Mouse (Mus musculus) lung, embryonic 14.5 days (tissue): ENCODE results near the gene Rab6b. TPM values are rescaled to one million over a fixed set of nuclear protein-coding genes. Genes with fewer than 3 reads are reported as not detected.

ENCODE experiments used
- ATAC-seq: fragments of 200-750 bp; cut with Nextera tagmentation; 2 replicates; pipeline ENCODE4 v1.8.0; 2017; ENCODE audit warnings: mild to moderate bottlenecking, moderate TSS enrichment, moderate library complexity; ENCODE audit not compliant: insufficient read depth
- DNase-seq: peaks from one replicate; pipeline ENCODE4 v3.0.0-alpha.2; 2015
- H3K27ac ChIP-seq: fragments of 300-500 bp; sonication (generic); 2 replicates; pipeline ENCODE4 v1.5.1; 2014; ENCODE audit warnings: low read depth, mild to moderate bottlenecking, moderate library complexity
- H3K27me3 ChIP-seq: fragments of 300-500 bp; sonication (generic); 2 replicates; pipeline ENCODE4 v1.6.1; 2014; ENCODE audit warnings: low read length, control low read depth; ENCODE audit not compliant: insufficient read depth
- H3K36me3 ChIP-seq: fragments of 300-500 bp; sonication (generic); 2 replicates; pipeline ENCODE4 v1.6.1; 2014; ENCODE audit warnings: control low read depth; ENCODE audit not compliant: insufficient read depth
- H3K4me1 ChIP-seq: fragments of 300-500 bp; sonication (generic); 2 replicates; pipeline ENCODE4 v1.6.1; 2014; ENCODE audit warnings: antibody characterized with exemption, control low read depth; ENCODE audit not compliant: insufficient read depth
- H3K4me2 ChIP-seq: fragments of 300-500 bp; sonication (generic); 2 replicates; pipeline ENCODE4 v1.6.1; 2014; ENCODE audit warnings: mild to moderate bottlenecking
- H3K4me3 ChIP-seq: fragments of 300-500 bp; sonication (generic); 2 replicates; pipeline ENCODE4 v1.5.1; 2014; ENCODE audit warnings: low read depth, low read length
- H3K9ac ChIP-seq: fragments of 300-500 bp; sonication (generic); 2 replicates; pipeline ENCODE4 v1.6.1; 2014
- H3K9me3 ChIP-seq: fragments of 300-500 bp; sonication (generic); 2 replicates; pipeline ENCODE4 v1.6.1; 2016; ENCODE audit warnings: low read depth, low read length, control low read depth
- CTCF ChIP-seq: IDR thresholded peaks from 2 replicates; pipeline ENCODE4 v1.5.1; 2016; ENCODE audit warnings: antibody characterized with exemption, low read depth
- WGBS: fragments of 180-500 bp; shearing (Covaris S2); extraction: QIAGEN DNeasy Blood & Tissue Kit; methylation state at CpG from one replicate; pipeline ENCODE4 v1.1.7; 2014; 5-methylcytosine and 5-hydroxymethylcytosine counted together
- polyA plus RNA-seq: library from polyadenylated mRNA; unstranded; fragments of >200 nt; fragmentation: Nextera tagmentation; extraction: Ambion mirVana; gene quantifications from 2 replicates; pipeline ENCODE4 v1.2.1, GENCODE M21; 2014

Rab6b gene
- polyA plus RNA-seq, 1 experiment from 2014 or later: 1.5 TPM

GRCm38 (mm10) chr9:103072926-103073515 lies 38.6 kb upstream of the Rab6b start:
- H3K36me3 ChIP-seq: no peaks in the 10 kb centered on the region
- ATAC-seq (no peak), DNase-seq (no peak)
- H3K4me2 ChIP-seq: no peak overlapping the region
- WGBS: 77% methylated on average over 11 of the region's 11 CpGs
- no peak for TF ChIP-seq CTCF
- no peaks in the 10 kb centered on the region for H3K27me3 ChIP-seq
- no peak overlapping the region for H3K27ac ChIP-seq
- H3K4me1 ChIP-seq: peaks cover 10% of the 10 kb centered on the region; the same call in 1 of the 2 replicates
- no peak overlapping the region for H3K4me3 ChIP-seq
- no peaks in the 10 kb centered on the region for H3K9me3 ChIP-seq
- H3K9ac ChIP-seq: no peak overlapping the region

GRCm38 (mm10) chr9:103076836-103077531 lies 34.6 kb upstream of the Rab6b start:
- Histone ChIP-seq H3K27ac (peak overlapping the region; percentile 72; the same call in 1 of the 2 replicates), H3K9me3 (no peaks in the 10 kb centered on the region), H3K4me3 (no peak overlapping the region), H3K36me3 (no peaks in the 10 kb centered on the region), H3K4me1 (peaks cover 4% of the 10 kb centered on the region; the same call in 1 of the 2 replicates), H3K4me2 (no peak overlapping the region), H3K9ac (no peak overlapping the region), H3K27me3 (no peaks in the 10 kb centered on the region)
- 48% methylated on average over 21 of the region's 21 CpGs for WGBS
- no peak for TF ChIP-seq CTCF
- ATAC-seq (peak; percentile 72), DNase-seq (peak; percentile 85)

GRCm38 (mm10) chr9:103078194-103078691 lies 33.3 kb upstream of the Rab6b start:
- Histone ChIP-seq H3K36me3 (no peaks in the 10 kb centered on the region), H3K4me2 (no peak overlapping the region), H3K4me1 (0 out of 2 replicates have a peak, but pooled peaks cover 2% of the 10 kb centered on the region), H3K9ac (no peak overlapping the region), H3K4me3 (no peak overlapping the region), H3K27me3 (no peaks in the 10 kb centered on the region), H3K27ac (no peak overlapping the region), H3K9me3 (no peaks in the 10 kb centered on the region)
- ATAC-seq (peak; percentile 64), DNase-seq (peak; percentile 63)
- 63% methylated on average over 6 of the region's 6 CpGs for WGBS
- no peak for TF ChIP-seq CTCF

GRCm38 (mm10) chr9:103080211-103080610 lies 31.4 kb upstream of the Rab6b start:
- Histone ChIP-seq H3K4me1 (0 out of 2 replicates have a peak, but pooled peaks cover 2% of the 10 kb centered on the region), H3K4me3 (no peak overlapping the region), H3K4me2 (no peak overlapping the region), H3K9ac (no peak overlapping the region), H3K9me3 (no peaks in the 10 kb centered on the region), H3K27me3 (no peaks in the 10 kb centered on the region), H3K27ac (no peak overlapping the region), H3K36me3 (no peaks in the 10 kb centered on the region)
- no peak for TF ChIP-seq CTCF
- no peak for ATAC-seq
- no peak for DNase-seq
- 82% methylated on average over 3 of the region's 3 CpGs for WGBS

- Histone ChIP-seq H3K9me3 (no peaks in the 10 kb centered on the region), H3K4me2 (no peak overlapping the region), H3K27ac (no peak overlapping the region), H3K36me3 (no peaks in the 10 kb centered on the region), H3K27me3 (no peaks in the 10 kb centered on the region), H3K9ac (no peak overlapping the region), H3K4me1 (no peaks in the 10 kb centered on the region), H3K4me3 (no peak overlapping the region)
- DNase-seq (no peak), ATAC-seq (no peak)
- TF ChIP-seq CTCF: no peak
- WGBS: 67% methylated on average over 8 of the region's 8 CpGs
Observed at GRCm38 (mm10) chr9:103082246-103082975, 29.2 kb upstream of the Rab6b start.

GRCm38 (mm10) chr9:103083405-103083804 lies 28.2 kb upstream of the Rab6b start:
- no peak for TF ChIP-seq CTCF
- H3K27me3 ChIP-seq: no peaks in the 10 kb centered on the region
- ATAC-seq (no peak), DNase-seq (no peak)
- no peak overlapping the region for H3K4me2 ChIP-seq
- H3K9me3 ChIP-seq: no peaks in the 10 kb centered on the region
- H3K4me1 ChIP-seq: no peaks in the 10 kb centered on the region
- H3K27ac ChIP-seq: no peak overlapping the region
- no peaks in the 10 kb centered on the region for H3K36me3 ChIP-seq
- no peak overlapping the region for H3K4me3 ChIP-seq
- WGBS: 52% methylated on average over 3 of the region's 3 CpGs
- H3K9ac ChIP-seq: no peak overlapping the region

- no peaks in the 10 kb centered on the region for H3K9me3 ChIP-seq
- H3K4me3 ChIP-seq: no peak overlapping the region
- H3K4me2 ChIP-seq: no peak overlapping the region
- H3K4me1 ChIP-seq: no peaks in the 10 kb centered on the region
- DNase-seq (no peak), ATAC-seq (no peak)
- H3K36me3 ChIP-seq: no peaks in the 10 kb centered on the region
- no peak overlapping the region for H3K27ac ChIP-seq
- no peaks in the 10 kb centered on the region for H3K27me3 ChIP-seq
- no peak overlapping the region for H3K9ac ChIP-seq
- no peak for TF ChIP-seq CTCF
- WGBS: 90% methylated on average over 6 of the region's 6 CpGs
Observed at GRCm38 (mm10) chr9:103086736-103087135, 24.9 kb upstream of the Rab6b start.
